Mouse (Mus musculus) ovary, postnatal 10 days (tissue): ENCODE results near the gene Cav3.

Source experiments
- DNase-seq: peaks from one replicate; pipeline ENCODE4 v3.0.0; 2022; ENCODE audit warnings: low spot score

The Cav3 gene

GRCm38 (mm10) chr6:112459341-112459749 lies at the start of gene Cav3:
Cav3 (plus strand) TSS chr6:112459505.
- DNase-seq, result no peak

DNA sequence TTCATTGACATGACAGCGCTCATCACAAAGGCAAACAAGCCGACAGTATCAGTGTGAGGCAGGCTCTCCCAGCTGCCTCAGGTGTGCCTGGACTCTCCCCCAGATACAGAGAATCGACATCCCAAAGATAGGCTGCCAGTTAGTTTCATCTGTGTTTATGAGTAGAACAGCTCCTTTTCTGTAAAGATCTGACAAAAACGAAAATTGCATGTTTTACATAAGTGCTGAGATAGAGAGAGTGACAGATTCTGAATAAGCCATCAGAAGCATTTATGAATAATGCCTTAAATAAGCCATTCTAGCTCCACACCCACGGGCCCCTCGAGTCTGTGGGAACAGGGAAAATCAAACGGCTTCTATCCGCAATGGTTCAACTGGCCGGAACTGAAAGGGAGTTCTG lies 40.0 kb upstream of the Cav3 start:
- DNase-seq, result no peak

GRCm38 (mm10) chr6:112420883-112421282 lies 38.4 kb upstream of the Cav3 start:
- DNase-seq, result no peak

- no peak for DNase-seq
Observed at GRCm38 (mm10) chr6:112423746-112424501, 35.4 kb upstream of the Cav3 start.

DNA sequence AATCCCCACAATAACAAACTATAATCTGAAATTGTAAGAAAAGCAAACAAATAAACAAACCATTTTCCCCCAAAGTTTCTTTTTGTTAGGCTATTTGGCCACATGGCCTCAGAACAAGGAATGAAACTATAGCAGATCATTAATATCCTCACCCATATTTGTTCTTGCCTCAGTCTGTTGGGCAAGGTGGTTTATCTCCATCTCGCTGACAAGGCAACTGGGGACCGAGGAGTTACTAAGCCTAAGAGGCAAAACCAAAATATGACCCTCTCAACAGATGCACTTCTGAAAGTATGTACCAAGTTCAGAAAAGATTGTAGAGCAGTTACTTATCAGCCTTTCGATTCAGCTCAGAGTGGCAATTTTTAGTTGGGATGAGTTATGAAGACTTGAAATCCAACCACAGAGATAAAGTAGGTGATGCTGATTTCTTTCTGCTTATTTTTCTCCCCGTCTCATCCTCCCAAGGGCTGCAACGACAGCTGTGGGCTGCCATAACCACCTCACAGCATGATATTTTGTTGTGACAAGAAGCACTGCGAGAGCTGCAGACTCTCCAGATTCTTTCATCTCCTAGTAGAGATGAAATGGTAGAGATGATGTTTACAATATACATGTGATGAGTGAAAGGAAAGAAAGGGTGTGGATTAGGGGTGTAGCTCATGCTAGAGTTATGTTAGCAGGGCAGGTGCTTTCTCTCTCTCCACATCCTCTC lies 33.1 kb upstream of the Cav3 start:
- no peak for DNase-seq

DNA sequence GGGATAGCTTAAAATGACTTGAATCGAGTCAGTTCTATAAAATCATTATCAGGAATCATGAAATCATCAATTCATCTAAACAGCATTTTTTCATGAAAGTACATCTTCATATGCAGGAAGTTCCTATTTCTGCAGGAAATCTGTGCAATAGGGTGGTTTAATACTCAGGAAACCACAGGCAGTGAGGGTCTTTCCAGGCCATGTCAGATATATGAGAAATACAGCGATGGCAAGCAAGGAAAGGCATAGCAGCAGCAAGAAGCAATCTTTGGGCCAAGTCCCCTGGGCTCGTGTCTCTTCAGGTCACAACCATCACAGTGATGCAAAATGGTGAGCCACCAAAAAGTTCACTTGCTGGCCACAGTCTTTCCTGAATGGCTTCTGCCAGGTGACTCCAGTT lies 13.6 kb upstream of the Cav3 start:
- no peak for DNase-seq

DNA sequence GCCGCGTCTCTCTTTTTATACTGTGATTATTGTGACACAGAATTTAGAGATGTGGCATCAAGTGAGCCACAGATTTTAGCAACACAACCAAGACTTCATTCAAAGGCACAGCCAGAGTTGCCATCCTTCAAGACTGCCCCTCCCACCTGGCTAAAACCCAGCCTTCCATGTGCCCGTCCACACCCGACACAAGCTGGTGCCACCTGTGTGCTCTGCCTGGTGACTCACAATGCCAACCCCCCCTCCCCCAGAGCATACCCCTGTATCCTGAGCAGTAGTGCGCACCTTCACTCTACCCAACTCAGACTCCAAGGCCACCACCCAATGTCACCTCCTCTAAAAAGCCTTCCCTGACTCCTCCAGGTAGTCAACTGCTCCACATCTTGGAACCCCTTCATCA lies 2.2 kb downstream of the Cav3 start:
- no peak for DNase-seq

- DNase-seq, result no peak
Observed at GRCm38 (mm10) chr6:112463331-112463730, 4.0 kb downstream of the Cav3 start.

- DNase-seq, result no peak
Observed at GRCm38 (mm10) chr6:112465441-112465840, 6.1 kb downstream of the Cav3 start.

DNA sequence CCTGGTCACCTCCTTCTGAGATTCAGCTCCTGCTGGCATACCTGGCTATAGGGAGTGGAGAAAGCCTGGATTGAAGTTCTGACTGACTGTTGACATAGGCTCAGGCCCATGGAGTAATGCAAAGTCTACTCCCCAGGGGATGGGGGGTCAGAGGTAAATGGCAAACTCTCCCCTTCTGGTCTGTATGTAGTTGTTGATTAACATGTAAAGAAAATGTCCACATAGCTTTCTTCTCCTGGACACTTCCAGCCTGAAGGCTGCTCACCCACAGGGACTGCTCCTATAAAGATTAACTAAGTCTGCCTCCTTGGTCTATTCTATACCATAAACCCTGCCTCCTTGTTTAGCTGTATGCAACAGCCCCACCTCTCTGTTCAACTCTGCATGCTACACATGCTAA lies 6.7 kb downstream of the Cav3 start:
- no peak for DNase-seq

- no peak for DNase-seq
Observed at GRCm38 (mm10) chr6:112471644-112472043, 12.3 kb downstream of the Cav3 start.

DNA sequence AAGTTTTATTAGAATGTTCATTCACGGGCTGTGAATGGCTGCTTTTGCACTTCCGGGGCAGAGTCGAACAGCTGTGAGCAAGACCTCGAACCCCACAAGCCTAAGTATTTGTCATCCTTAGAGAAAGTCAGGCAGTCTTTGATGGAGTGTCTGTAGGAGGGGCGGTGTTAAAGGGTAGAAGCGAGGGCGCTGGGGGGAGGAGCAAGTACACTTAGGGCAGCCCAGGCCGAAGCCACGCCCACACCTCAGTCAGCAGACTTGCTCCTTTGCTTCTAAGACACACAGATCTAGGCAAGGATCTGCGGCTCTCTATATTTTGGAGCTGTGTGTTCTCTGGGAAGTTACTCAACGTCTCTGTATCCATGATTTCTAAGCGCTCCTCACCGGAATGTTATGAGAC lies 20.6 kb downstream of the Cav3 start:
- DNase-seq, result no peak

DNA sequence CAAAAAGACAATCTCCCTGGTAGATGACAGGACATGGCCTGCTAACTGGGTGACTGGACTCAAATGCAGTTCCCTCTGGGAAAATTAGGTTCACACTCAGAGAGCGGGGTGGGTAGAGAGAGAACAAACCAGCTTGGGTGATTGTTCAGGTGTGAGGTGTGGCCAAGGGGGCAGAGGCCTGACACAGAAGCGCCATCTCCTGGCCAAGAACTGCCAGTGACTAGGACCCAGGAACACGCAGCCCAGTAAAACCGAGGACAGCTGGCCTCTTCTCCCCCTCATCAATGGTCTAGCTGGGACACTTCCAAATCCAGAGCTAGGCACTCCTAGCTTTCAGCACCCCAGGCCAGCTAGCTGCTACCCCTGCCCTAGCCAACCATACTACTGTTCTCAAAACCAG lies 25.0 kb downstream of the Cav3 start:
- no peak for DNase-seq

- DNase-seq, result no peak
Observed at GRCm38 (mm10) chr6:112487993-112488392, 28.7 kb downstream of the Cav3 start.

DNA sequence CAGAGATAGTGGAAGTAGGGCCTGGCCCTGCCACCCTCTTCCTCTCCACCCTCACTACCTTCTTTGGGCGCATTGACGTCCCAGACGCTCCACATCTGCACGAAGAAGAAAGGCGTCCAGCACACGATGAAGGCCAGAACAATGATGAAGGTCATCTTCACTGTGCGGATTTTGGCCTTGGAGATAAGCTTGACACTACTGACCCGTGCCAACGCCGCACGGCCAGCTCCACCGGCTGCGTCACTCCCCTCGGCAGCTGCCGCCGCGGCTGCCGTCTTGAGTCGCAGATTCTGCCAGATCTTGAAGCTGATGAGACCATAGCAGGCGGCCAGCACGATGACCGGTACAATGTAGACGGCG lies 29.5 kb downstream of the Cav3 start:
- no peak for DNase-seq

- DNase-seq, result no peak
Observed at GRCm38 (mm10) chr6:112489181-112489909, 30.0 kb downstream of the Cav3 start.

- DNase-seq, result no peak
Observed at GRCm38 (mm10) chr6:112489910-112490559, 30.7 kb downstream of the Cav3 start, which contains the start of gene Oxtr. Oxtr (minus strand) TSS chr6:112489943.

DNA sequence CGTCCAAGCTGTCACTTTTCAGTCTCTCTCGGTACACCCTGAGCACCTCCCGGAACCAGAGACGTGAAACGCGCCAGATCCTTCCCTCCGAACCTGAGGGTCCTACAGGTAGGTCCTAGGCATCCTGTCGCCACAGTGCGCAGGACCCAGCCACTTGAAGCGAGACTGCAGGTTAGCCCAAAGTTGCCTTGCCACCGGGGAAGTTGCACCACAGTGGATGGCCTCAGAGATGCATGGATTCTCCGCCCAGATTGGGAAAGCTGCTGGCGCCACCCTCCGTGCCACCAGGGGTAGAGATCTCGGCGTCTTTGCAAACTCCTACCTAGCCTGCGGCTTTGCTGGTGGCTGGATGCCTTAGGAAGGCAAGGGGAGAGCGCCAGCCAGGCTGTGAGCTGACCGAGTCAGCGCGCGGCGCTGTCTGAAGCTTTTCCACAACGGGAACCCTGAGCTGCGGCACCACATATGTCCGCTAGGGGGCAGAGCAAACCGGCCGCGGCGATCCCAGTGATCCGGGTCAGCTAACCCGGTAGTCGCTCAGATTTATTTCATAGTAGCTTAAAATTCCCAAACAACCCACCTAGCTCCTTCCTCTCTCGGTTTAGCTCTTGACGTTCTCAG lies 31.4 kb downstream of the Cav3 start:
- peak; percentile 85 for DNase-seq

DNA sequence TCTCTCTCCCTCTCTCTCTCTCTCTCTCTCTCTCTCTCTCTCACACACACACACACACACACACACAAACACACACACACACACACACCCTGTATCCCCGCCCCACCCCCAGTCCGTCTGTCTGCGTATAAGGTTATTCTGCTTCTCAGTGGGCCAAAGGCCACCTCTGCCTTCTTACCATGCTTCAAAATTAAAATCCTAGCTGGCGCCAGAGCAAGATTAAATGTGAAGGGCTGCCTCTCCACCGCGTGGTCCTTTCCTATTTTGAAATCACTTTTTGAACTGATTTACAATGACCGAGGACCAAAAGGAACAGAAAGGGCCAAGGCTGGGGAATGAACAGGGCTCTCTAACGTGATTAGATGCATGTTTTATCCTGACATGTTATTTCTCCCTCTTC lies 32.2 kb downstream of the Cav3 start:
- no peak for DNase-seq

GRCm38 (mm10) chr6:112492656-112493055 lies 33.4 kb downstream of the Cav3 start:
- DNase-seq, result no peak

DNA sequence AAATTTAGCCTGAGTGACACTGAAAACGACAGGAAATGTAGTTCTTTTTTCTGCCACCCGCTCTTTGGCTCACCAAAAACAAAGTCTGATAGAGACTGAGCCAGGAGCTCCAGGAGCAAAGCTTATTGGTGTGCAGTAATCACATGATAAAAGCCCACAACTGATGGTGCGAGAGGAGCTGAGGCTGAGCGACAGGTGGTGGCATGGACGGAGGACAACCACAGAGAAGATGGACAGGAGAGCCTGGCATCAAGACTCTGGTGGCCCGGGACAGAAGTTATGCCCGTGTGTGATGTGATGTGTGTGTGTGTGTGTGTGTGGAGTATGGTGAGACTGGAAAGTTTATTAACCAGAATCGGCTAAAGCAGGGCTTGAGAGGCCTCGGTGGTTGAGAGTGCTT lies 34.1 kb downstream of the Cav3 start:
- DNase-seq, result no peak

GRCm38 (mm10) chr6:112494620-112495081 lies 35.3 kb downstream of the Cav3 start:
- DNase-seq, result no peak
